Mouse (Mus musculus) bone marrow, adult 2 months (tissue): ENCODE results near the gene Hhip. TPM values are rescaled to one million over a fixed set of nuclear protein-coding genes. Genes with fewer than 3 reads are reported as not detected.

Experiments
- H3K27ac ChIP-seq: fragments of 200-500 bp; 2 replicates; pipeline ENCODE4 v1.5.1; 2012; ENCODE audit warnings: low read depth, mild to moderate bottlenecking, control low read depth, inconsistent platforms, low read length; ENCODE audit not compliant: control insufficient read depth, poor library complexity, insufficient read depth
- H3K4me1 ChIP-seq: fragments of 200-500 bp; 2 replicates; pipeline ENCODE4 v1.6.1; 2011; ENCODE audit warnings: low read length; ENCODE audit not compliant: control insufficient read depth, insufficient read depth
- H3K4me3 ChIP-seq: fragments of 200-500 bp; replicated peaks from 2 replicates; pipeline ENCODE3; 2011; ENCODE audit warnings: mild to moderate bottlenecking, low read depth, low read length, control low read depth; ENCODE audit not compliant: control insufficient read depth
- CTCF ChIP-seq: fragments of 200-500 bp; IDR thresholded peaks from 2 replicates; pipeline ENCODE4 v1.5.1; 2011; ENCODE audit warnings: low read length, control low read depth; ENCODE audit not compliant: control insufficient read depth, insufficient read depth
- POLR2A ChIP-seq: fragments of 200-500 bp; IDR thresholded peaks from 2 replicates; pipeline ENCODE4 v1.6.1; 2011; ENCODE audit warnings: low read depth, mild to moderate bottlenecking, control low read depth, low read length, borderline replicate concordance; ENCODE audit not compliant: control insufficient read depth
- WGBS: fragments of 180-500 bp; shearing (Covaris S2); methylation state at CpG from one replicate; pipeline ENCODE4 v1.1.7; 2018; 5-methylcytosine and 5-hydroxymethylcytosine counted together
- polyA plus RNA-seq: library from polyadenylated mRNA; stranded (reverse); fragments of >200 nt; gene quantifications from 2 replicates; pipeline ENCODE4 v1.2.4, GENCODE M21; 2011; ENCODE audit warnings: low replicate concordance; ENCODE audit not compliant: missing spikeins, insufficient read depth, insufficient read length

The Hhip gene
- polyA plus RNA-seq, 1 experiment = not detected

GRCm38 (mm10) chr8:79966159-79966558, 91.6 kb downstream of the Hhip start:
- H3K27ac ChIP-seq = no peak overlapping the region

GRCm38 (mm10) chr8:79952857-79953256, 104.9 kb downstream of the Hhip start:
- no peak overlapping the region for H3K27ac ChIP-seq
- no peaks in the 10 kb centered on the region for H3K4me1 ChIP-seq
- no peak overlapping the region for H3K4me3 ChIP-seq
- TF ChIP-seq POLR2A = no peak
- TF ChIP-seq CTCF = no peak
- 10% methylated on average over 3 of the region's 3 CpGs for WGBS

More at GRCm38 (mm10) chr8:79966159-79966558, 91.6 kb downstream of the Hhip start:
- 67% methylated on average over 6 of the region's 6 CpGs for WGBS
- Histone ChIP-seq H3K4me3 (no peak overlapping the region), H3K4me1 (no peaks in the 10 kb centered on the region)
- no peak for TF ChIP-seq CTCF
- TF ChIP-seq POLR2A = no peak

DNA sequence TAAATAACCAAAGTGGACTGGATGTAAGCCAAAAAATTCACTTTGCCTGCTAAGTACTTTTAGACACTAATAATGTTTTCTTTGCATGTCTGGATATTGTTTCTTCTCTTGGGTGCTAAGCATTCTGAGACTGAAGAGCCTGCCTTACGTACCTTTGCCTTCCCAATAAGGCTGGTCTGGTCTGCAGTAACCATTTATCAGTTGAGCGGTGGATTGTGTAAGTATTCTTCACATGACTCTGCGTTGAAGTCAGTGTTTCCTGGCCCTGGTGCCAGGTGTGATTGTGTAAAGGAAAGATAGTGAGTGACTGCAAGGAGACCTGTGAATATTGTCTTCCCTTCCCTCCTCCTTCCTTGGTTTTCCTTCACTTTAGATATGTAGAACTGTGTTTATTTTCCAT, 107.4 kb downstream of the Hhip start:
- WGBS = 43% methylated on average over 3 of the region's 3 CpGs
- TF ChIP-seq POLR2A (no peak), CTCF (no peak)

GRCm38 (mm10) chr8:79945501-79946076, 112.2 kb downstream of the Hhip start:
- 45% methylated on average over 9 of the region's 9 CpGs for WGBS
- H3K4me1 ChIP-seq = no peaks in the 10 kb centered on the region
- H3K27ac ChIP-seq = no peak overlapping the region
- TF ChIP-seq POLR2A (no peak), CTCF (no peak)
- H3K4me3 ChIP-seq = no peak overlapping the region

More for the DNA sequence above, 107.4 kb downstream of the Hhip start:
- Histone ChIP-seq H3K27ac (no peak overlapping the region), H3K4me1 (no peaks in the 10 kb centered on the region), H3K4me3 (no peak overlapping the region)

DNA sequence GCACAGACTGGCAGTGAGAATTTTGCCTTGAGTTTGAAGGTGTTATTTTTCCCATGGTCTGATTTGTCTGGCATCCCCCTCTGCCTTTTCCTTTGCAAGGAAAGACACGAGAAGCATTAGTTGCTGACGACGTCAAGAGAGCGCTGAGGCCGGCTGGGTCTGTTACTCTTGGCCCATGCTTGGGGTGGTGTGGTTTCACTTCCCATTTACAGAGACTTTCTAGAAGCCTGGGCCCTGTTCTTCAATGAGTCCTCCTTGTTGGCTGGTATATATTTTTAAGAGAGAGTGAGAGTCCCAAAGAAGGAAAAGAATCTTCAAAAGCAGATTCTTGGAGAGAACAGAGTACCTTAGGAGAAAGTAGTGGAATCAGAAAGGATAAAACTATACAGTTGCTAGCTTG, 116.7 kb downstream of the Hhip start:
- WGBS = 60% methylated on average over 5 of the region's 5 CpGs
- no peak for TF ChIP-seq CTCF
- no peak for TF ChIP-seq POLR2A
- H3K4me1 ChIP-seq = no peaks in the 10 kb centered on the region
- H3K4me3 ChIP-seq = no peak overlapping the region
- H3K27ac ChIP-seq = no peak overlapping the region

DNA sequence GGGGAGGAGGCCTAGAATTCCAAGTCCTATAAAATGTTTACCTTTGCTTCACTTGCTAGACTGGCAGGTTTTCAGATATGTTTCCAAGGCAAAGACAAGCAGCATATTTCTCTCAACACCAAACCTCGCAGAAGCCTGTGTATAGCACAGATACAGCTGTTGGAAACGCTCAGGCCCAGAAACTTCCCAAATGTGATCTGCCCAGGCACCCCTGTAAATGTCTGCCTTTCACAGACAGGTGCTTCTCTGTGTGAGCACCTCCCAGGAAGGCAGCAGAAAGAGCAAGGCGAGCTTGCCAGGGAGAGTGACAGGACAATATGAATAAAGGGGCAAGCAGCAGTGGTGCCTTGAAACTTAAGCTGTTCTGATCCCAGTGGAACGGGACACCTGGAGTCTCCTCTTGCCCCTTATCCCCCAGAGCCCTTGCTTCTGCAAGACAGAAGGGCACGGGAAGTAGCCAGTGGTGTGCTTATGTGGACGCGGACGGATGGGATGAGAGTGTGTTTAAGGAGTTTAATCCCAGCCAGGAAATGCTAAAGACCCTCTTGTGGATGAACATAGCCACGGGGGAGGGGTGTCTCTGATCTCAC, 120.9 kb downstream of the Hhip start:
- TF ChIP-seq POLR2A (no peak), CTCF (no peak)
- Histone ChIP-seq H3K4me3 (no peak overlapping the region), H3K27ac (no peak overlapping the region), H3K4me1 (no peaks in the 10 kb centered on the region)
- 67% methylated on average over 9 of the region's 9 CpGs for WGBS

DNA sequence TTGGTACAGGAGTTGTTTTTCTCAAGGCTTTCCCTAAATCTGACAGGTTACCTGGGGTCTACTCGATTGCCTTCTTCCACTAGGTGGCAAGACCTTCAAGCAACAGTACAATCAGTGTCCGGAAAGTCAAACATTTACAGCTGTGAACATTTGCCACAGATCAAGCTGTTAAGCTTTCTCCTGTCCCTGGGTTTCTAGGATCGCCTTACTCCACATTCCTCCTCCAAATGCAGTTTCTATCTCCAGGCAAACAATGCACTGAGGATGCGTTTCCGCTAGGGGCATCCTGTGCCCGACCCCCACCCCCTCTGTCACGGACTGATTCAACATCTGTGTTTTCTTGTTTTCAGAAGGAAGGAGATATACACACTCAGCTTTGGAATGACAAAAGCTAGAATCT, 122.0 kb downstream of the Hhip start:
- WGBS = 70% methylated on average over 7 of the region's 7 CpGs
- Histone ChIP-seq H3K4me3 (no peak overlapping the region), H3K27ac (no peak overlapping the region), H3K4me1 (no peaks in the 10 kb centered on the region)
- TF ChIP-seq CTCF = no peak
- TF ChIP-seq POLR2A = no peak

GRCm38 (mm10) chr8:79929202-79929601, 128.6 kb downstream of the Hhip start:
- 56% methylated on average over 4 of the region's 4 CpGs for WGBS
- no peak for TF ChIP-seq POLR2A
- TF ChIP-seq CTCF = no peak
- no peaks in the 10 kb centered on the region for H3K4me1 ChIP-seq
- H3K4me3 ChIP-seq = no peak overlapping the region
- no peak overlapping the region for H3K27ac ChIP-seq

DNA sequence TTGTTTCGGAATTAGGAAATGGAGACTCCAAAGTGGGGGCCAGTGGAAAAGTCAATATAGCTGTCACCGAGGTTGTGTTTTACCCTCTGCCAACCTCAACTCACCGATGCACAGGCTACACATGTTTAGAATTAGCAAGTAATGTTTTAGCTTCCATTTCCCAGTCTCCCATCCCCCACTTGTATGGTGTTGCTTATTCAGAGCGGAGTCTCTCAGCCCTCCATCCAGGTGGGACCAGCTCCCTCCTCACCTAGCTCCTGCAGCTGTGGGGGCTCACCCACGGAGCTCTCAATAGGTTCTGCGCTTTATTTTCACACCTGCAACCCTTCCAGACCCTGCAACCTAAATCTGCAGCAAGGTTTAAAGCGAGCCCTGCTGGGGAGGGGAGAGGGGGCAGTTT, 140.6 kb downstream of the Hhip start:
- H3K27ac ChIP-seq = no peak overlapping the region
- no peak overlapping the region for H3K4me3 ChIP-seq
- TF ChIP-seq CTCF = no peak
- no peak for TF ChIP-seq POLR2A
- H3K4me1 ChIP-seq = no peaks in the 10 kb centered on the region
- 75% methylated on average over 7 of the region's 7 CpGs for WGBS
